ENCODE assay signal across 26 mouse cellular contexts in the genomic region with DNA sequence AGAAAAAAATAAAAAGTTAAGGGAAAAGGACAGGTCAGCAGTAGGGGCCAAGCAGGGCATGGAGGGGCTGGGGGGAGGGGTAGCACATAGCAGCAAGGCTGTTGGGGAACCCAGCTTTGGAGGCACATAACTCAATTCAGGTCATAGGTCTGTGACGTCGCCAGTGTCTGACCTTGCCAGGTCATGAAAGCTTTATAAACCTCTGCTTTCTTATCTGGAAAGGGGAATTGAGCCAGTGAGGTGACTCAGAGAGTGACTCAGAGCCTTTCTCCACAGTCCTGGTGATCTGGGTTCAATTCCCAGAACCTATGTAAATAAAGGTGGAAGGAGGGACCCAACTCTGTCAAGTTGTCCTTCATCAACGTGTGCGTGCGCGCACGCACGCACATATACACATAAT.
A peak's percentile ranks its signal among the peaks of the same experiment; 100 is the strongest.
DNase-seq lines count a peak whose midpoint lies in the region; ATAC-seq and TF ChIP-seq lines count a peak whose summit lies in the region.
"Had no signal": no experiment of that assay in that cellular context is flagged by ENCODE, and none has a peak within 500 bp of the region (broad histone marks: within the 10 kb centered on the region; RNA-seq: fewer than 3 reads in every experiment).

No protein-coding gene starts in this region.

- H3K4me2 ChIP-seq in forebrain, postnatal 0 days (ENCODE audit: low read depth): no peak overlapping the region
- no peak overlapping the region for H3K4me2 ChIP-seq in midbrain, embryonic 16.5 days (ENCODE audit: low read length)
- no peak overlapping the region for H3K4me2 ChIP-seq in neural tube, embryonic 13.5 days
- H3K4me2 ChIP-seq: embryonic facial prominence, embryonic 13.5 days; heart, embryonic 13.5 days; hindbrain, embryonic 13.5 days; limb, embryonic 13.5 days; liver, embryonic 12.5 days had no signal

- no peaks in the 10 kb centered on the region for H3K9me3 ChIP-seq in forebrain, embryonic 10.5 days
- no peaks in the 10 kb centered on the region for H3K9me3 ChIP-seq in forebrain, postnatal 0 days (ENCODE audit: low read length)
- no peaks in the 10 kb centered on the region for H3K9me3 ChIP-seq in midbrain, embryonic 10.5 days (replicated peaks)
- no peaks in the 10 kb centered on the region for H3K9me3 ChIP-seq in midbrain, embryonic 16.5 days (replicated peaks; ENCODE audit: control insufficient read depth, low read length, poor library complexity, severe bottlenecking)
- no peaks in the 10 kb centered on the region for H3K9me3 ChIP-seq in neural tube, embryonic 13.5 days
- H3K9me3 ChIP-seq: embryonic facial prominence, embryonic 13.5 days; heart, embryonic 13.5 days; hindbrain, embryonic 13.5 days; limb, embryonic 13.5 days; liver, embryonic 12.5 days had no signal

- no peaks in the 10 kb centered on the region for H3K36me3 ChIP-seq in forebrain, embryonic 10.5 days (replicated peaks)
- 0 out of 2 replicates have a peak, but pooled peaks cover 2% of the 10 kb centered on the region for H3K36me3 ChIP-seq in forebrain, postnatal 0 days (ENCODE audit: insufficient read depth)
- H3K36me3 ChIP-seq in midbrain, embryonic 10.5 days: no peaks in the 10 kb centered on the region
- no peaks in the 10 kb centered on the region for H3K36me3 ChIP-seq in midbrain, embryonic 16.5 days (ENCODE audit: control insufficient read depth, insufficient read depth, low read length)
- no peaks in the 10 kb centered on the region for H3K36me3 ChIP-seq in neural tube, embryonic 13.5 days
- H3K36me3 ChIP-seq: embryonic facial prominence, embryonic 13.5 days; heart, embryonic 13.5 days; hindbrain, embryonic 13.5 days; limb, embryonic 13.5 days; liver, embryonic 12.5 days had no signal

- no peak overlapping the region for H3K4me3 ChIP-seq in forebrain, embryonic 10.5 days
- H3K4me3 ChIP-seq in forebrain, postnatal 0 days (ENCODE audit: low read depth, low read length): no peak overlapping the region
- H3K4me3 ChIP-seq in midbrain, embryonic 10.5 days: no peak overlapping the region
- no peak overlapping the region for H3K4me3 ChIP-seq in midbrain, embryonic 16.5 days (ENCODE audit: low read depth, low read length)
- H3K4me3 ChIP-seq in neural tube, embryonic 13.5 days: no peak overlapping the region
- H3K4me3 ChIP-seq: embryonic facial prominence, embryonic 13.5 days; erythroblast, embryonic 14.5 days; heart, adult 2 months; heart, embryonic 13.5 days; hindbrain, embryonic 13.5 days; limb, embryonic 13.5 days; liver, embryonic 12.5 days had no signal

- DNase-seq in forebrain, embryonic 10.5 days (ENCODE audit: extremely low spot score, low spot score): no peak
- DNase-seq in forebrain, postnatal 0 days: no peak
- no peak for DNase-seq in midbrain, embryonic 10.5 days (ENCODE audit: low spot score)
- peak; percentile 9 for DNase-seq in Muller cell, postnatal 12 days (ENCODE audit: inconsistent ontology term)
- no peak for DNase-seq in layer of hippocampus, postnatal 14 days (ENCODE audit: low spot score in 2 of 2)
- DNase-seq: cerebellum, adult 8-10 months; cerebellum, postnatal 36 days; embryo, embryonic 11 days; gastrocnemius, postnatal 36 days; heart, adult 2 months; heart, postnatal 14 days; kidney, adult 2 months; lung, adult 18-20 months; lung, postnatal 10 days; retina, postnatal 1 day; right cerebral cortex, postnatal 25 days; spleen, adult 18-20 months had no signal

- H3K4me1 ChIP-seq in forebrain, embryonic 10.5 days: peaks cover 17% of the 10 kb centered on the region
- H3K4me1 ChIP-seq in forebrain, postnatal 0 days (ENCODE audit: insufficient read depth): no peaks in the 10 kb centered on the region
- peaks cover 23% of the 10 kb centered on the region for H3K4me1 ChIP-seq in midbrain, embryonic 10.5 days
- no peaks in the 10 kb centered on the region for H3K4me1 ChIP-seq in midbrain, embryonic 16.5 days (ENCODE audit: control insufficient read depth, insufficient read depth, low read length)
- H3K4me1 ChIP-seq in neural tube, embryonic 13.5 days (replicated peaks): peaks cover 20% of the 10 kb centered on the region
- H3K4me1 ChIP-seq: embryonic facial prominence, embryonic 13.5 days; heart, embryonic 13.5 days; limb, embryonic 13.5 days; liver, embryonic 12.5 days had no signal

- peak overlapping the region; percentile 74 for H3K27ac ChIP-seq in forebrain, embryonic 10.5 days
- H3K27ac ChIP-seq in forebrain, postnatal 0 days (ENCODE audit: low read depth, low read length): no peak overlapping the region
- H3K27ac ChIP-seq in midbrain, embryonic 10.5 days (replicated peaks): peak overlapping the region; percentile 74
- no peak overlapping the region for H3K27ac ChIP-seq in midbrain, embryonic 16.5 days (ENCODE audit: low read length)
- H3K27ac ChIP-seq in neural tube, embryonic 13.5 days (replicated peaks): peak overlapping the region; percentile 69; the same call in 1 of the 2 replicates
- H3K27ac ChIP-seq: embryonic facial prominence, embryonic 13.5 days; heart, adult 2 months; heart, embryonic 13.5 days; kidney, postnatal 0 days; limb, embryonic 13.5 days; liver, embryonic 12.5 days had no signal

- WGBS in forebrain, embryonic 10.5 days: 95% methylated on average over 8 of the region's 8 CpGs
- WGBS in forebrain, postnatal 0 days: 96% methylated on average over 8 of the region's 8 CpGs
- 88% methylated on average over 8 of the region's 8 CpGs for WGBS in midbrain, embryonic 10.5 days
- 94% methylated on average over 8 of the region's 8 CpGs for WGBS in midbrain, embryonic 16.5 days
- WGBS in neural tube, embryonic 13.5 days: 88% methylated on average over 8 of the region's 8 CpGs

- no peaks in the 10 kb centered on the region for H3K27me3 ChIP-seq in forebrain, embryonic 10.5 days (ENCODE audit: poor library complexity, severe bottlenecking)
- H3K27me3 ChIP-seq in forebrain, postnatal 0 days (ENCODE audit: insufficient read depth, low read length): no peaks in the 10 kb centered on the region
- H3K27me3 ChIP-seq in midbrain, embryonic 10.5 days (ENCODE audit: low read depth, poor library complexity, severe bottlenecking): no peaks in the 10 kb centered on the region
- no peaks in the 10 kb centered on the region for H3K27me3 ChIP-seq in midbrain, embryonic 16.5 days (ENCODE audit: control insufficient read depth, insufficient read depth, low read depth, low read length)
- no peaks in the 10 kb centered on the region for H3K27me3 ChIP-seq in neural tube, embryonic 13.5 days
- H3K27me3 ChIP-seq: embryonic facial prominence, embryonic 13.5 days; heart, embryonic 13.5 days; hindbrain, embryonic 13.5 days; limb, embryonic 13.5 days; liver, embryonic 12.5 days had no signal

- TF ChIP-seq CTCF in forebrain, postnatal 0 days (IDR thresholded peaks at IDR 0.05; ENCODE audit: low read depth): no peak

- no peak overlapping the region for H3K9ac ChIP-seq in forebrain, postnatal 0 days
- no peak overlapping the region for H3K9ac ChIP-seq in midbrain, embryonic 16.5 days (ENCODE audit: low read depth, low read length)
- H3K9ac ChIP-seq in neural tube, embryonic 13.5 days: no peak overlapping the region
- H3K9ac ChIP-seq: embryonic facial prominence, embryonic 13.5 days; heart, embryonic 13.5 days; hindbrain, embryonic 13.5 days; limb, embryonic 13.5 days; liver, embryonic 12.5 days had no signal

- ATAC-seq in forebrain, postnatal 0 days: no peak
- ATAC-seq in midbrain, embryonic 16.5 days: no peak
- ATAC-seq in neural tube, embryonic 13.5 days (ENCODE audit: low read depth): no peak
- ATAC-seq: liver, embryonic 12.5 days had no signal

Comparison
In these comparisons a context has a peak if more than half of its experiments do, and no peak if none do; other contexts are left out.
1. H3K27ac ChIP-seq: peak in forebrain, embryonic 10.5 days (single experiment), midbrain, embryonic 10.5 days (single experiment) and neural tube, embryonic 13.5 days (single experiment); none in forebrain, postnatal 0 days (single experiment) and midbrain, embryonic 16.5 days (single experiment).